Mouse (Mus musculus) thymus, adult 2 months (tissue): ENCODE data around the gene Gpr21.

Source experiments
- CTCF ChIP-seq: fragments of 200-500 bp; IDR thresholded peaks from 2 replicates; pipeline ENCODE4 v1.5.1; 2012; ENCODE audit warnings: mild to moderate bottlenecking, control low read depth, low read length, moderate library complexity, borderline replicate concordance; ENCODE audit not compliant: control insufficient read depth, poor library complexity, insufficient read depth; ENCODE audit errors: extremely low read depth
- POLR2A ChIP-seq: fragments of 200-500 bp; IDR thresholded peaks from 2 replicates; pipeline ENCODE4 v1.6.1; 2012; ENCODE audit warnings: mild to moderate bottlenecking, low read length, control low read depth, moderate library complexity; ENCODE audit not compliant: control insufficient read depth, poor library complexity, insufficient read depth; ENCODE audit errors: extremely low read depth

DNA sequence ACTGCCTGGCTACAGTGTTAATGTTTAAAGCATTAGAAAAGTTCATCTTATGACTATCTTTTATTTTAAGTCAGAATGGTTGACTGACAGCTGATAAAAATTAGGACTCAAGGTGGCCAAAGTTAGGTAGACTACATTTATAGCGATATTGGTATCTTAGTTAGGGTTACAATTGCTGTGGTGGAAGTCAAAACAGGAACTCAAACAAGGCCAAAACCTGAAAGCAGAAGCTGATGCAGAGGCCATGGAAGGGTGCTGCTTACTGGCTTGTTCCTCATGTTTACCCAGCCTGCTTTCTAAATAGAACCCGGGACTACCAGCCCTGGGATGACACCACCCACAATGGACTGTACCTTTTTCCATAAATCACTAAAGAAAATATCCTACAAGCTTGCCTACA lies 32.0 kb upstream of the Gpr21 start:
- TF ChIP-seq POLR2A: no peak
- no peak for TF ChIP-seq CTCF
